Mouse (Mus musculus) neural tube, embryonic 11.5 days (tissue): ENCODE measurements around the gene Galm. TPM values are rescaled to one million over a fixed set of nuclear protein-coding genes. Genes with fewer than 3 reads are reported as not detected.

Source experiments
- ATAC-seq: fragments of 200-750 bp; cut with Nextera tagmentation; 2 replicates; pipeline ENCODE4 v1.8.0; 2017; ENCODE audit warnings: moderate number of reproducible peaks, mild to moderate bottlenecking, moderate TSS enrichment, moderate library complexity; ENCODE audit not compliant: insufficient read depth, low FRiP score, low TSS enrichment
- DNase-seq: peaks from one replicate; pipeline ENCODE4 v3.0.0-alpha.2; 2015; ENCODE audit warnings: low spot score
- H3K27ac ChIP-seq: fragments of 300-500 bp; sonication (generic); 2 replicates; pipeline ENCODE4 v1.5.1; 2014; ENCODE audit warnings: low read depth, mild to moderate bottlenecking, low read length
- H3K27me3 ChIP-seq: fragments of 300-500 bp; sonication (generic); 2 replicates; pipeline ENCODE4 v1.6.1; 2014; ENCODE audit warnings: mild to moderate bottlenecking, low read length, mixed read lengths; ENCODE audit not compliant: control insufficient read depth, insufficient read depth
- H3K36me3 ChIP-seq: fragments of 300-500 bp; sonication (generic); 2 replicates; pipeline ENCODE4 v1.6.1; 2014; ENCODE audit warnings: mild to moderate bottlenecking, low read length, moderate library complexity, mixed read lengths; ENCODE audit not compliant: control insufficient read depth, insufficient read depth
- H3K4me1 ChIP-seq: fragments of 300-500 bp; sonication (generic); 2 replicates; pipeline ENCODE4 v1.6.1; 2014; ENCODE audit warnings: low read length, mixed read lengths; ENCODE audit not compliant: control insufficient read depth, insufficient read depth
- H3K4me2 ChIP-seq: fragments of 300-500 bp; sonication (generic); 2 replicates; pipeline ENCODE4 v1.6.1; 2014; ENCODE audit warnings: low read depth, mild to moderate bottlenecking, moderate library complexity
- H3K4me3 ChIP-seq: fragments of 300-500 bp; sonication (generic); 2 replicates; pipeline ENCODE4 v1.5.1; 2014; ENCODE audit warnings: low read depth, low read length
- H3K9ac ChIP-seq: fragments of 300-500 bp; sonication (generic); 2 replicates; pipeline ENCODE4 v1.6.1; 2014; ENCODE audit warnings: mild to moderate bottlenecking, low read length
- H3K9me3 ChIP-seq: fragments of 300-500 bp; sonication (generic); 2 replicates; pipeline ENCODE4 v1.6.1; 2016; ENCODE audit warnings: low read length; ENCODE audit not compliant: control insufficient read depth
- WGBS: fragments of 180-500 bp; shearing (Covaris S2); extraction: QIAGEN DNeasy Blood & Tissue Kit; methylation state at CpG from one replicate; pipeline ENCODE4 v1.1.7; 2014; 5-methylcytosine and 5-hydroxymethylcytosine counted together
- polyA plus RNA-seq: library from polyadenylated mRNA; unstranded; fragments of >200 nt; fragmentation: Nextera tagmentation; extraction: Ambion mirVana; gene quantifications from 2 replicates; pipeline ENCODE4 v1.2.1, GENCODE M21; 2014

Galm gene
- polyA plus RNA-seq, 1 experiment from 2014 or later = 9.8 TPM

DNA sequence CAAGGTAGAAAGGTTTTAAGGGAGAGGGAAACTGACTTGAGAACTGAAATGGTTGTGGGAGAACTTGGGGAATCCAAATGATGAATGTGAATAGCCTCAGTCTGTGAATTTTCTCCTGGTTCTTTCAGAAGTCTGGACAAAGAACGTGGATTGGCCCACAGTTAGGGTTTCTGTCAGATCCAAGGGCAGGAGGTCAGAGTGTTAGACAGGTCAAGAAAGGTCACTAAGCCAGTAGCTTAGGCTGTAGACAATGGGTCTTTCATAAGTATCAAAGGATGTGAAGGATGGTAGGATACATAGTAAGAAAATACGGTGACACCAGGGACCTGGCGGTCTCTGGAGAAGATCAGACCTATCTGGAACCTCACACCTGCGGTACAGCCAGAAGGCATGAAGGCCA, 40.2 kb downstream of the Galm start:
- no peaks in the 10 kb centered on the region for H3K36me3 ChIP-seq
- no peak overlapping the region for H3K4me2 ChIP-seq
- peaks cover 10% of the 10 kb centered on the region for H3K4me1 ChIP-seq
- H3K27ac ChIP-seq = no peak overlapping the region
- no peaks in the 10 kb centered on the region for H3K27me3 ChIP-seq
- no peak overlapping the region for H3K4me3 ChIP-seq
- H3K9me3 ChIP-seq = no peaks in the 10 kb centered on the region
- ATAC-seq (no peak), DNase-seq (no peak)
- WGBS = 58% methylated on average over 4 of the region's 4 CpGs
- no peak overlapping the region for H3K9ac ChIP-seq

DNA sequence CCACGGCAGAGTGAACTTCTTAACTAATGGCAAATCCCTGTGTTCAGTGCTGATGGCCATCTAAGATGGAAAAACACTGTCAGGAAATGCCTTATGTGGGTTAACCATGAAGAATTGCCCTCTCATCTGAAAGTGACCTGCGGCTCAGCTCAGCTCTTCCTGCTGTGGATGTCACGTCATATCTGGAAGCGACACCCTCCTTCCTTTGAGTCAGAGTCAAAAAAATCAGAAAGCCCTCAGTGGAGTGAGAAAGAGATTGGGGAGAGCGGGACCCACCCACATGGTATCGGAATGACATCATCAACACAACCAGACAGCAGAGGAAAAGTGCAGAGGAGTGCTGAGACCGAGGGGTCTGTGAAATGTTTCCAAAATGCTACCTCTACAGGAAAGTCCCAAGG, 40.6 kb downstream of the Galm start:
- H3K4me1 ChIP-seq = peaks cover 10% of the 10 kb centered on the region
- DNase-seq = no peak
- H3K4me2 ChIP-seq = no peak overlapping the region
- no peak overlapping the region for H3K27ac ChIP-seq
- no peaks in the 10 kb centered on the region for H3K9me3 ChIP-seq
- no peak overlapping the region for H3K4me3 ChIP-seq
- WGBS = 61% methylated on average over 7 of the region's 7 CpGs
- H3K36me3 ChIP-seq = no peaks in the 10 kb centered on the region
- no peak for ATAC-seq
- H3K27me3 ChIP-seq = no peaks in the 10 kb centered on the region
- H3K9ac ChIP-seq = no peak overlapping the region

- DNase-seq = peak; percentile 55
- Histone ChIP-seq H3K4me2 (peak overlapping the region; percentile 24; the same call in 1 of the 2 replicates), H3K4me3 (no peak overlapping the region), H3K27ac (no peak overlapping the region), H3K27me3 (no peaks in the 10 kb centered on the region), H3K36me3 (no peaks in the 10 kb centered on the region), H3K4me1 (peaks cover 10% of the 10 kb centered on the region), H3K9ac (no peak overlapping the region), H3K9me3 (no peaks in the 10 kb centered on the region)
- WGBS = 32% methylated on average over 16 of the region's 16 CpGs
- 0 out of 2 replicates have a peak, but pooled peaks have one; percentile 27 for ATAC-seq
Observed at GRCm38 (mm10) chr17:80168425-80169182, 41.3 kb downstream of the Galm start.

DNA sequence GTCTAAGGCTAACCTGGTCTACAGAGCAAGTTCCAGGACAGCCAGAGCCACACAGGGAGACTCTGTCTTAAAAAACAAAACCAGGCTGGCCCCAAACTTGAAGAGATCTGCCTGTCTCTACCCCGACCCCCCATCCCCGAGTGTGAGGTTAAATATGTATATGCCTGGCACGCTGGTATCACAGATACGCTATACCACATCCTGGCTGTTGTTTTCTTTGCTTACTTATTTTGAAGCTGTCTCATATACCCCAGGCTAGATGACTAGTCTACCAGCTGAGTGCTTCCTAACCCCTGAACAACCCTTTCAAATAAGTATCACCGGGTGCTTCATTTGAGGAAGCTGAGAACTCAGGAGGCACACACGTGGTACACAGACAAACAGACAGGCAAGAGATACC, 42.5 kb downstream of the Galm start:
- H3K9me3 ChIP-seq = no peaks in the 10 kb centered on the region
- H3K4me2 ChIP-seq = no peak overlapping the region
- 94% methylated on average over 6 of the region's 6 CpGs for WGBS
- H3K27me3 ChIP-seq = no peaks in the 10 kb centered on the region
- no peak overlapping the region for H3K9ac ChIP-seq
- DNase-seq (no peak), ATAC-seq (no peak)
- no peak overlapping the region for H3K27ac ChIP-seq
- H3K4me3 ChIP-seq = no peak overlapping the region
- H3K36me3 ChIP-seq = no peaks in the 10 kb centered on the region
- peaks cover 10% of the 10 kb centered on the region for H3K4me1 ChIP-seq

DNA sequence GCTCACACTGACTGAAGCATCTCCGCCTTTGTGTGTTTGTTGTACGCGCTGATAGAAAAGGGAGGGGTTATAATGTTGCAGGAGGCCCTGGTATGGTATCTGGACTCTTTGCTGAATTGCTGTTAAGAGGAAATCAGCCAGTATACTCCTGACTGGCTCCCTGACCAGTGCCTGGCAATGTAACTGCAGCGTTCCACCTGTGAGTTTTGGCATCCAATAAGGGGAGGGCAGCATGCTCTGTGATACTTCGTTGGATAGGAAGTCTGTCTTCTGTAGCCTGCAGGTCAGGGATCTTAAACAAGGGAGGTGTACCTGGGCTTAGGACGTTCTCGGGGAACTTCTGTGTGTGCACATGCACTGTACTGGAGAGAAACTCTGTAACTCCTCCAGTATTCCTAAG, 43.7 kb downstream of the Galm start:
- peaks cover 10% of the 10 kb centered on the region for H3K4me1 ChIP-seq
- ATAC-seq (no peak), DNase-seq (no peak)
- H3K36me3 ChIP-seq = no peaks in the 10 kb centered on the region
- H3K9me3 ChIP-seq = no peaks in the 10 kb centered on the region
- no peak overlapping the region for H3K9ac ChIP-seq
- no peaks in the 10 kb centered on the region for H3K27me3 ChIP-seq
- no peak overlapping the region for H3K4me3 ChIP-seq
- no peak overlapping the region for H3K27ac ChIP-seq
- H3K4me2 ChIP-seq = no peak overlapping the region
- 89% methylated on average over 7 of the region's 7 CpGs for WGBS

DNA sequence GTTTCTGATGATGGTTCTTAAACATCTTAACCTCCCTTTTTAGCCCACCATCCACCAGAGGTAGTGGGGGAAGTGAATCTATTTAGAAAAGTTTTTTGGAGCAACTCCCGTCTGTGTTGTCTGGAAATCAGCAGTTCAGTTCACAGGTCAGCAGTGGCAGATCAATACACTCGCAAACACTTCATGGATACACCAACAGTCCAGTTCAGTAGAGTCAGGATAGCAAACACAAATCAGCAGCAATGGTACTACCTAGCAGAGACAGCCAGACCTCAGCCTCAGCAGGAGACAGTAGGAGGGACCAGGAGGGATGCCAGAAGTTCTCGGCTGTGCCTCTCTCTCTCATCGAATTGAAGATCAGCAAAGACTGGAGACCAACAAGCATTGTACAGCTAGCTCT, 44.7 kb downstream of the Galm start:
- no peak overlapping the region for H3K9ac ChIP-seq
- no peaks in the 10 kb centered on the region for H3K27me3 ChIP-seq
- peaks cover 10% of the 10 kb centered on the region for H3K4me1 ChIP-seq
- no peaks in the 10 kb centered on the region for H3K9me3 ChIP-seq
- no peaks in the 10 kb centered on the region for H3K36me3 ChIP-seq
- no peak overlapping the region for H3K27ac ChIP-seq
- H3K4me3 ChIP-seq = no peak overlapping the region
- ATAC-seq (no peak), DNase-seq (no peak)
- WGBS = 92% methylated on average over 4 of the region's 4 CpGs
- H3K4me2 ChIP-seq = no peak overlapping the region

GRCm38 (mm10) chr17:80172761-80173160, 45.5 kb downstream of the Galm start:
- no peaks in the 10 kb centered on the region for H3K27me3 ChIP-seq
- DNase-seq = no peak
- WGBS = 92% methylated on average over 5 of the region's 5 CpGs

DNA sequence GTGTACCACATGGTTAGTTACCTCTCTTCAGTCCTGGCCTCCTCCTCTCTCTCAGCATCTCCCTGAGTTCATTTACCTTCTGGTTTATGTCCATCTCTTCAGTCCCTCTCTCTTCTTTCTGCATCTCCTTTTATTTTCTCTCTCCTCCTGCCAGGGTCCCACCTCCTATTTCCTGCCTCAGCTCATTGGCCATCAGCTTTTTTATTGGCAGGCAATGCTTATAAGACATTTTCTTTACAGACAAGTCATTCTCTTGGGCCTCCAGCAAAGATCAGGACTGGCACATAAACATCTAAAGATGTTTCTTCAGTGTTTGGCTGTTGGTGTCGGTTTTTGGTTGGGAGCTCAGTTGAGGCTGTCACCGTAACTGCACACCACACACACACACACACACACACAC, 46.4 kb downstream of the Galm start:
- no peak overlapping the region for H3K4me2 ChIP-seq
- no peak overlapping the region for H3K9ac ChIP-seq
- no peak for ATAC-seq
- H3K4me3 ChIP-seq = no peak overlapping the region
- no peaks in the 10 kb centered on the region for H3K9me3 ChIP-seq
- H3K4me1 ChIP-seq = no peaks in the 10 kb centered on the region; the same call in 1 of the 2 replicates
- no peak overlapping the region for H3K27ac ChIP-seq
- WGBS = 91% methylated on average over 2 of the region's 2 CpGs
- no peaks in the 10 kb centered on the region for H3K36me3 ChIP-seq
- no peak for DNase-seq
- H3K27me3 ChIP-seq = no peaks in the 10 kb centered on the region

More at GRCm38 (mm10) chr17:80172761-80173160, 45.5 kb downstream of the Galm start:
- Histone ChIP-seq H3K4me2 (no peak overlapping the region), H3K36me3 (no peaks in the 10 kb centered on the region), H3K9me3 (no peaks in the 10 kb centered on the region), H3K4me1 (peaks cover 7% of the 10 kb centered on the region), H3K27ac (no peak overlapping the region), H3K9ac (no peak overlapping the region), H3K4me3 (no peak overlapping the region)
- ATAC-seq = no peak

- no peak overlapping the region for H3K4me3 ChIP-seq
- H3K36me3 ChIP-seq = no peaks in the 10 kb centered on the region
- no peaks in the 10 kb centered on the region for H3K4me1 ChIP-seq
- ATAC-seq (no peak), DNase-seq (no peak)
- H3K27me3 ChIP-seq = no peaks in the 10 kb centered on the region
- no peaks in the 10 kb centered on the region for H3K9me3 ChIP-seq
- WGBS = 88% methylated on average over 3 of the region's 3 CpGs
- no peak overlapping the region for H3K4me2 ChIP-seq
- H3K27ac ChIP-seq = no peak overlapping the region
- H3K9ac ChIP-seq = no peak overlapping the region
Observed at GRCm38 (mm10) chr17:80174146-80174545, 46.9 kb downstream of the Galm start.
